Mouse (Mus musculus) urinary bladder, postnatal 10 days (tissue): ENCODE data around the gene Slc37a3.
"Not testable (repeated sequence)": the region's sequence is repeated elsewhere in the genome, so short reads cannot be mapped to it uniquely, and the experiment has no call there.

Experiments
- DNase-seq: peaks from one replicate; pipeline ENCODE4 v3.0.0; 2022; ENCODE audit warnings: low spot score

The Slc37a3 gene

GRCm38 (mm10) chr6:39377311-39377827 lies at the start of gene Slc37a3:
Gene Slc37a3 (minus strand): TSS chr6:39377675.
- DNase-seq = peak; percentile 65

GRCm38 (mm10) chr6:39426725-39427124 lies 49.2 kb upstream of the Slc37a3 start:
- no peak for DNase-seq

- no peak for DNase-seq
These were observed 47.7 kb upstream of the Slc37a3 start for GRCm38 (mm10) chr6:39425181-39425580.

- no peak for DNase-seq
These were observed 46.2 kb upstream of the Slc37a3 start for GRCm38 (mm10) chr6:39423686-39424085.

GRCm38 (mm10) chr6:39423130-39423551 lies 45.7 kb upstream of the Slc37a3 start:
- no peak for DNase-seq

- no peak for DNase-seq
These were observed 43.4 kb upstream of the Slc37a3 start for GRCm38 (mm10) chr6:39420867-39421266.

GRCm38 (mm10) chr6:39419851-39420721 lies 42.6 kb upstream of the Slc37a3 start, which contains the start of gene Mkrn1:
Gene Mkrn1 (minus strand): TSS chr6:39420462.
- peak; percentile 18 for DNase-seq

GRCm38 (mm10) chr6:39419386-39419850 lies 41.9 kb upstream of the Slc37a3 start:
- no peak for DNase-seq

GRCm38 (mm10) chr6:39416654-39417053 lies 39.2 kb upstream of the Slc37a3 start:
- not testable (repeated sequence) for DNase-seq

GRCm38 (mm10) chr6:39415762-39416161 lies 38.3 kb upstream of the Slc37a3 start:
- peak; percentile 25 for DNase-seq

GRCm38 (mm10) chr6:39414106-39414505 lies 36.6 kb upstream of the Slc37a3 start:
- DNase-seq = no peak

- no peak for DNase-seq
These were observed 29.0 kb upstream of the Slc37a3 start for GRCm38 (mm10) chr6:39406480-39406879.

GRCm38 (mm10) chr6:39403136-39403535 lies 25.7 kb upstream of the Slc37a3 start:
- no peak for DNase-seq

GRCm38 (mm10) chr6:39400343-39400742 lies 22.9 kb upstream of the Slc37a3 start:
- DNase-seq = no peak

GRCm38 (mm10) chr6:39398342-39398741 lies 20.9 kb upstream of the Slc37a3 start:
- no peak for DNase-seq

- DNase-seq = no peak
These were observed 19.6 kb upstream of the Slc37a3 start for GRCm38 (mm10) chr6:39397046-39397445.

GRCm38 (mm10) chr6:39395916-39396315 lies 18.4 kb upstream of the Slc37a3 start:
- no peak for DNase-seq

GRCm38 (mm10) chr6:39395471-39395870 lies 18.0 kb upstream of the Slc37a3 start:
- DNase-seq = no peak

GRCm38 (mm10) chr6:39389988-39390387 lies 12.5 kb upstream of the Slc37a3 start:
- DNase-seq = no peak

GRCm38 (mm10) chr6:39381125-39381880 lies 3.8 kb upstream of the Slc37a3 start, which contains the start of gene Rab19:
Gene Rab19 (plus strand): TSS chr6:39381175.
- no peak for DNase-seq

GRCm38 (mm10) chr6:39380276-39380675 lies 2.8 kb upstream of the Slc37a3 start:
- no peak for DNase-seq

GRCm38 (mm10) chr6:39379749-39380148 lies 2.3 kb upstream of the Slc37a3 start:
- no peak for DNase-seq
